Mouse (Mus musculus): ENCODE measurements around the gene Mindy1. TPM values are rescaled to one million over a fixed set of nuclear protein-coding genes. Genes with fewer than 3 reads are reported as not detected.

Gene Mindy1
- total RNA-seq, 1 experiment: 48.8 TPM

DNA sequence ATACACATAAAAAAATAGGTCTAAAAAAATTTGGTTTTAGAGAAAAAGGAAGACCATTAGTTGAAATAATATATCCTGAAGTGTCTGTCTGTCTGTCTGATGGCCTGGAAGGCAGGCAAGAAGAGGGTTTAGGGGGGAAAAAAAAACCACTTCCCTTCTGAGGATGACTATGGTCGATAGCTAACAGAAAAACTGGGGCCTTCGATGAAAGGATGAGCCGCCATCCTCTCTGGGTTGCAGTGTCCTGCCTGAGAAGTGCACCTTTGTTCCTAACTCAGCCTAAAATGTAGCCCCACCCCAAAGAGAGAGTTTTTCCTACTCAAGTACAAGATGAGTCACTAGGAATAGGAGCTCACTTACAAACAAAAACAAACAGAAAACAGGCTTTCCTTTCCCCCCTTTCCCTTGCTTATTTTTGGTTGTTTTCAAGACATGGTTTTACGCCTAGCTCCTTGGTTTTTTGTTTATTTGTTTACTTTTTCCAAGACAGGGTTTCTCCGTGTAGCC is 4.7 kb upstream of the Mindy1 start:
- Histone ChIP-seq H3K9ac (ENCODE audit: insufficient read depth, low read depth, low read length, poor library complexity, severe bottlenecking) (no peak overlapping the region), H3K9me3 (ENCODE audit: control insufficient read depth, insufficient read depth, low read depth, low read length) (no peaks in the 10 kb centered on the region), H3K36me3 (ENCODE audit: control insufficient read depth, insufficient read depth, low read length, poor library complexity, severe bottlenecking) (peaks cover 3% of the 10 kb centered on the region; the same call in 1 of the 2 replicates), H3K4me1 (ENCODE audit: control insufficient read depth in 2 of 2, insufficient read depth in 2 of 2, low read length in 2 of 2, poor library complexity in 1 of 2) (peaks cover 8 to 17% of the 10 kb centered on the region in 2 experiments; a peak in 3 of 4 replicates), H3K4me3 (ENCODE audit: insufficient read depth in 1 of 2, low read depth in 1 of 2, low read length in 2 of 2, poor library complexity in 1 of 2, severe bottlenecking in 1 of 2) (no peak overlapping the region), H3K27ac (ENCODE audit: insufficient read depth, low read depth, low read length, poor library complexity, severe bottlenecking) (no peak overlapping the region; the same call in 1 of the 2 replicates)
- in situ Hi-C loops (cut with MboI; ENCODE audit: low sequenced_read_pairs in 2 of 2, unreplicated experiment in 2 of 2): no loop called here
- DNase-seq (ENCODE audit: low read depth, low spot score): no peak
- TF ChIP-seq HCFC1 (IDR thresholded peaks at IDR 0.05; ENCODE audit: borderline replicate concordance, insufficient read depth, low read length): no peak
- TF ChIP-seq CHD2 (IDR thresholded peaks at IDR 0.05; ENCODE audit: low read depth, low read length): no peak
- no peak for TF ChIP-seq ZC3H11A (IDR thresholded peaks at IDR 0.05; ENCODE audit: borderline replicate concordance, low read depth, low read length)
- TF ChIP-seq ZNF384 (IDR thresholded peaks at IDR 0.05; ENCODE audit: low read depth, low read length): no peak
- TF ChIP-seq MAFK (IDR thresholded peaks at IDR 0.05; ENCODE audit: insufficient read depth, low read depth, low read length): no peak

DNA sequence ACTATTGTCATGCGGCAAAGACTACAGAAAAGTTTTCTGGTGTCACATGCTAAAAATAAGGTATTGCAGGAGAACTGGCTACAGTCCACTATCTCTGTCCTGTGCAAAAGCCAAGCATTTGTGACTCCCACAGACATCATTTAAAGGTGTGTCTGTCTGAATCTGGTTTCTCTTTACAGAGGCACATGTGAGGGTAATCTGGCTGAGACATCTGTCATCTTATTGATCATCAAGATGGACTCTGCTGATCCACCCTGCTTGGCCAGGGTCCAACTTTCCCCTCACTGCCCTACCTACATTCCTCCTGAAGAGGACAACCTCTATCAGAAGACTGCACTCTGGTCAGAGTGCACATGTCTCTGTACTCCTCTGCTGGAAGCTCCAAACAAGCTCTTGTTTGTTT is 4.0 kb upstream of the Mindy1 start:
- in situ Hi-C loops (cut with MboI; ENCODE audit: low sequenced_read_pairs in 2 of 2, unreplicated experiment in 2 of 2): no loop called here
- Histone ChIP-seq H3K4me1 (ENCODE audit: control insufficient read depth in 2 of 2, insufficient read depth in 2 of 2, low read length in 2 of 2, poor library complexity in 1 of 2) (peaks cover 6 to 12% of the 10 kb centered on the region in 2 experiments; a peak in 2 of 4 replicates), H3K27ac (ENCODE audit: insufficient read depth, low read depth, low read length, poor library complexity, severe bottlenecking) (no peak overlapping the region; the same call in 1 of the 2 replicates), H3K4me3 (ENCODE audit: insufficient read depth in 1 of 2, low read depth in 1 of 2, low read length in 2 of 2, poor library complexity in 1 of 2, severe bottlenecking in 1 of 2) (no peak overlapping the region), H3K36me3 (ENCODE audit: control insufficient read depth, insufficient read depth, low read length, poor library complexity, severe bottlenecking) (peaks cover 3% of the 10 kb centered on the region; the same call in 1 of the 2 replicates), H3K9me3 (ENCODE audit: control insufficient read depth, insufficient read depth, low read depth, low read length) (no peaks in the 10 kb centered on the region), H3K9ac (ENCODE audit: insufficient read depth, low read depth, low read length, poor library complexity, severe bottlenecking) (no peak overlapping the region; the same call in 1 of the 2 replicates)
- no peak for TF ChIP-seq HCFC1 (IDR thresholded peaks at IDR 0.05; ENCODE audit: borderline replicate concordance, insufficient read depth, low read length)
- TF ChIP-seq MAFK (IDR thresholded peaks at IDR 0.05; ENCODE audit: insufficient read depth, low read depth, low read length): no peak
- no peak for TF ChIP-seq ZNF384 (IDR thresholded peaks at IDR 0.05; ENCODE audit: low read depth, low read length)
- TF ChIP-seq CHD2 (IDR thresholded peaks at IDR 0.05; ENCODE audit: low read depth, low read length): no peak
- TF ChIP-seq ZC3H11A (IDR thresholded peaks at IDR 0.05; ENCODE audit: borderline replicate concordance, low read depth, low read length): no peak
- DNase-seq (ENCODE audit: low read depth, low spot score): no peak

DNA sequence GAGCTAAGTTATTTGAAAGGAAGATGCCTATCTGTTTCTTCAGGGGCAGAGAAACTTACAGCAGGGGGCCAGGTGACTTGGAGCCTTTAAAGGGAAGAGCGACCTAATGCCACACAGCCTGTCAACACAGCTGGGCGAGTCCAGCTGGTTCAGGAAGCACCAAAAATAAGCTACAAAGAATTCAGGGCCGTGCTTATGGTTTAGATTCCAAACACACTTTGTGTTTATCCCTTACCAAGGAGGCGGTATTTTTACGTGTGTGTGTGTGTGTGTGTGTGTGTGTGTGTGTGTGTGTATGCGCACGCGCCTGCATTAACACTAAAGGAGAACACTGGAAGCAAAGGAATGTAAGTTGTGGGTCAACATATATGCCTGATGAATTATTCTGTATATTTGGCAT is 398 bp upstream of the Mindy1 start:
- H3K4me1 ChIP-seq (ENCODE audit: control insufficient read depth in 2 of 2, insufficient read depth in 2 of 2, low read length in 2 of 2, poor library complexity in 1 of 2): peaks cover 6 to 8% of the 10 kb centered on the region in 2 experiments; a peak in 3 of 4 replicates
- no peaks in the 10 kb centered on the region for H3K9me3 ChIP-seq (ENCODE audit: control insufficient read depth, insufficient read depth, low read depth, low read length)
- no peak for TF ChIP-seq ZNF384 (IDR thresholded peaks at IDR 0.05; ENCODE audit: low read depth, low read length)
- TF ChIP-seq HCFC1 (IDR thresholded peaks at IDR 0.05; ENCODE audit: borderline replicate concordance, insufficient read depth, low read length): no peak
- no peak for TF ChIP-seq ZC3H11A (IDR thresholded peaks at IDR 0.05; ENCODE audit: borderline replicate concordance, low read depth, low read length)
- no peak for TF ChIP-seq CHD2 (IDR thresholded peaks at IDR 0.05; ENCODE audit: low read depth, low read length)
- TF ChIP-seq MAFK (IDR thresholded peaks at IDR 0.05; ENCODE audit: insufficient read depth, low read depth, low read length): no peak
- peak overlapping the region; percentile 94 to 98 for H3K4me3 ChIP-seq (ENCODE audit: insufficient read depth in 1 of 2, low read depth in 1 of 2, low read length in 2 of 2, poor library complexity in 1 of 2, severe bottlenecking in 1 of 2)
- in situ Hi-C loops (cut with MboI; ENCODE audit: low sequenced_read_pairs in 2 of 2, unreplicated experiment in 2 of 2): no loop called here
- no peak overlapping the region for H3K27ac ChIP-seq (ENCODE audit: insufficient read depth, low read depth, low read length, poor library complexity, severe bottlenecking)
- peak overlapping the region; percentile 93 for H3K9ac ChIP-seq (ENCODE audit: insufficient read depth, low read depth, low read length, poor library complexity, severe bottlenecking)
- H3K36me3 ChIP-seq (ENCODE audit: control insufficient read depth, insufficient read depth, low read length, poor library complexity, severe bottlenecking): no peaks in the 10 kb centered on the region
- DNase-seq (ENCODE audit: low read depth, low spot score): no peak

DNA sequence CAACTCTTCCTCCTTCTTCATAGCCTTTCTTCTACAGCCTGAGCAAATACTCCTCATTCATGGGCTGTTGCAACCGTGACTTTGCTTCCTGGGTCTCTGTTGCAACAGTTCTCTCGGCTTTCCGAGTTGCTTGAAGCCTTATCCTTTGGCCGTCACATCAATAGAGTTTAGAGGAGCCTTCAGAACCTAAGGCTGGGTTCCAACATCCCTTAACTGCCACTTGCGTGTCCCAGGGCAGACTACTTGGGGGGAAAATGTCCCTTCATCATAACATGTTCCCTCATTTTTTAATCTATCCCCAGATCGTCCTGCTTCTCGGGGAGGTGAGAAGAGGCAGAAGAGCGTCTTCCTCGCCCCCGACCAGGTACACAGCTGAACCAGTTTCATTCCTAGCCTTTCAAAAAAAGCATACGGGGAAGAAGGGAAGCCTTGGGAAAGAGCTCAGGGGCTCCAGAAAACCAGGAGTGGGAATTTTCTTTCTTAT is 1.3 kb downstream of the Mindy1 start:
- H3K9ac ChIP-seq (ENCODE audit: insufficient read depth, low read depth, low read length, poor library complexity, severe bottlenecking): peak overlapping the region; percentile 77
- peak overlapping the region; percentile 70; the same call in 1 of the 2 replicates for H3K27ac ChIP-seq (ENCODE audit: insufficient read depth, low read depth, low read length, poor library complexity, severe bottlenecking)
- H3K4me1 ChIP-seq (ENCODE audit: control insufficient read depth in 2 of 2, insufficient read depth in 2 of 2, low read length in 2 of 2, poor library complexity in 1 of 2): peaks cover 2 to 9% of the 10 kb centered on the region in 2 experiments; a peak in 3 of 4 replicates
- in situ Hi-C loops (cut with MboI; ENCODE audit: low sequenced_read_pairs in 2 of 2, unreplicated experiment in 2 of 2): no loop called here
- H3K36me3 ChIP-seq (ENCODE audit: control insufficient read depth, insufficient read depth, low read length, poor library complexity, severe bottlenecking): no peaks in the 10 kb centered on the region
- peak overlapping the region; percentile 82 to 94 for H3K4me3 ChIP-seq (ENCODE audit: insufficient read depth in 1 of 2, low read depth in 1 of 2, low read length in 2 of 2, poor library complexity in 1 of 2, severe bottlenecking in 1 of 2)
- no peak for DNase-seq (ENCODE audit: low read depth, low spot score)
- no peaks in the 10 kb centered on the region for H3K9me3 ChIP-seq (ENCODE audit: control insufficient read depth, insufficient read depth, low read depth, low read length)
- TF ChIP-seq ZNF384 (IDR thresholded peaks at IDR 0.05; ENCODE audit: low read depth, low read length) (no peak), ZC3H11A (IDR thresholded peaks at IDR 0.05; ENCODE audit: borderline replicate concordance, low read depth, low read length) (no peak), MAFK (IDR thresholded peaks at IDR 0.05; ENCODE audit: insufficient read depth, low read depth, low read length) (no peak)

All from ES-E14 (cell line).